Mouse (Mus musculus): Measurements from ENCODE around the gene Fhl1.

The Fhl1 gene

GRCm38 (mm10) chrX:56731306-56732201, at the start of gene Fhl1:
TSS of gene Fhl1 (plus strand) at chrX:56731787.
- peak; percentile 42 for DNase-seq (ENCODE audit: low spot score)

- no peak for DNase-seq (ENCODE audit: low spot score)
Measured at GRCm38 (mm10) chrX:56682156-56682720, 49.3 kb upstream of the Fhl1 start.

- DNase-seq (ENCODE audit: low spot score), result no peak
Measured at GRCm38 (mm10) chrX:56683521-56683920, 48.1 kb upstream of the Fhl1 start.

- no peak for DNase-seq (ENCODE audit: low spot score)
Measured at GRCm38 (mm10) chrX:56692554-56692953, 39.0 kb upstream of the Fhl1 start.

GRCm38 (mm10) chrX:56694539-56694938, 37.0 kb upstream of the Fhl1 start:
- no peak for DNase-seq (ENCODE audit: low spot score)

- DNase-seq (ENCODE audit: low spot score), result no peak
Measured at GRCm38 (mm10) chrX:56697199-56697780, 34.3 kb upstream of the Fhl1 start.

- DNase-seq (ENCODE audit: low spot score), result no peak
Measured at GRCm38 (mm10) chrX:56697886-56698285, 33.7 kb upstream of the Fhl1 start.

- no peak for DNase-seq (ENCODE audit: low spot score)
Measured at GRCm38 (mm10) chrX:56701261-56701660, 30.3 kb upstream of the Fhl1 start.

- DNase-seq (ENCODE audit: low spot score), result no peak
Measured at GRCm38 (mm10) chrX:56703965-56704562, 27.5 kb upstream of the Fhl1 start.

GRCm38 (mm10) chrX:56708592-56709370, 22.8 kb upstream of the Fhl1 start:
- no peak for DNase-seq (ENCODE audit: low spot score)

GRCm38 (mm10) chrX:56710522-56710921, 21.1 kb upstream of the Fhl1 start:
- DNase-seq (ENCODE audit: low spot score), result no peak

GRCm38 (mm10) chrX:56712666-56713065, 18.9 kb upstream of the Fhl1 start:
- no peak for DNase-seq (ENCODE audit: low spot score)

- no peak for DNase-seq (ENCODE audit: low spot score)
Measured at GRCm38 (mm10) chrX:56722559-56722958, 9.0 kb upstream of the Fhl1 start.

- no peak for DNase-seq (ENCODE audit: low spot score)
Measured at GRCm38 (mm10) chrX:56728507-56728906, 3.1 kb upstream of the Fhl1 start.

- no peak for DNase-seq (ENCODE audit: low spot score)
Measured at GRCm38 (mm10) chrX:56730828-56731305, 720 bp upstream of the Fhl1 start.

- DNase-seq (ENCODE audit: low spot score), result no peak
Measured at GRCm38 (mm10) chrX:56732401-56732800, 814 bp downstream of the Fhl1 start.

GRCm38 (mm10) chrX:56734436-56734835, 2.8 kb downstream of the Fhl1 start:
- DNase-seq (ENCODE audit: low spot score), result no peak

- no peak for DNase-seq (ENCODE audit: low spot score)
Measured at GRCm38 (mm10) chrX:56736226-56736625, 4.6 kb downstream of the Fhl1 start.

GRCm38 (mm10) chrX:56737848-56738554, 6.4 kb downstream of the Fhl1 start:
- no peak for DNase-seq (ENCODE audit: low spot score)

- DNase-seq (ENCODE audit: low spot score), result no peak
Measured at GRCm38 (mm10) chrX:56741428-56741827, 9.8 kb downstream of the Fhl1 start.

GRCm38 (mm10) chrX:56751536-56751935, 19.9 kb downstream of the Fhl1 start:
- DNase-seq (ENCODE audit: low spot score), result no peak
